Mouse (Mus musculus) stomach, adult 2 months (tissue): ENCODE data around the gene Osbp2. TPM values are rescaled to one million over a fixed set of nuclear protein-coding genes. Genes with fewer than 3 reads are reported as not detected.

Source experiments
- polyA plus RNA-seq: library from polyadenylated mRNA; depleted of rRNA; stranded (reverse); fragments of >200 nt; gene quantifications from 2 replicates; pipeline ENCODE4 v1.2.3, GENCODE M21; 2012; rRNA removed

Gene Osbp2
- 0.37 and 0.44 TPM in 2 replicates for polyA plus RNA-seq

GRCm38 (mm10) chr11:3863454-3864112 is at the start of gene Osbp2:
Gene Osbp2 (minus strand): TSS chr11:3863903.

DNA sequence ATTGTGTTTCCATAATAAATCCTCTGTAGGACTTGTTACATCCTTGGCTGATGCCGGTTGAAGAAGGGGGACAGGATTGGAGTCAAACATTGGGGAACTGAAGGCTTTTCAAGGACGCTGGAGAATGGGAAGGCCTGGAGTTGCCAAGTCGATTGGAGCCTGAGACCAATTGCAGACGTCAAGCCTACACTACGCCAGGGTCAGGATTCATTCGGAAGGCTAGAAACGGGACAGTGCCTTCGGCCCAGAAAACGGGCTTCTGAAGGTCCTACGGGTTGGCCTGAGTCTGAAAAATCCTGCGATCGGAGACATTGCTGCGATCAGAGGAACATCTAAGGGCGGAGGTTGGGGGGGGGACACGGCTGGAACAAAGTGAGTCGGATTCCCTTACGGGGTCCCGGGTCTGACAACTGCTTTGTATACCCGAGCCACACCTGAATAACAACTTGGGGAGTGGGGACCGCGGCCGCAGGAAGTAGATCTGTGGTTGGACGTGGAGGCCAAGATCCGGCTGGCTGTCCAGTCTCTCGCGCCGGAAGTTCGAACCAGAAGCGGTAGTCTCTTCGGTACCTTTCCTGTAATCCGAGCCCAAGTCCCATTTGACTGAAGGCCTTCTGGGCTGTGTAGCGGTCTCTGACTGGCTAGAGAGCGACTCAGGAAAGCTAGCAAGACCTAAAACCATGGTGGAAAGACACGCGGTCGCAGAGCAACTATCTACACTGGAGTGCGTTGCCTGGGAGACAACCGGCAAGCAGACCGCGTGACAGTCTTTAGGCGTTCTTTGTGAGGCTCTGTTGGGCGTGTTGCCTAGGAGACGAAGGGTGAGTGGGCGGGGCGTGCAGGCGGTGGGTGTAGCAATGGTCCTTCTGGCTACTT is 30.9 kb upstream of the Osbp2 start, which contains the start of the genes 4921536K21Rik and Dusp18:
Gene 4921536K21Rik (minus strand): TSS at position 693 of the 876 bp plus-strand sequence.
Gene Dusp18 (plus strand): TSS at position 835 of the 876 bp plus-strand sequence.

Other genes starting within 250 kb of the Osbp2 start
- 1.5 and 2.7 TPM in 2 replicates for gene Morc2a, start 214.7 kb downstream of the Osbp2 start, polyA plus RNA-seq
- gene 4921536K21Rik, start 31.2 kb upstream of the Osbp2 start, polyA plus RNA-seq = 0.04 and 0.10 TPM in 2 replicates
- gene Dusp18, start 31.3 kb upstream of the Osbp2 start, polyA plus RNA-seq = 1.9 and 2.2 TPM in 2 replicates
- gene Slc35e4, start 50.8 kb upstream of the Osbp2 start, polyA plus RNA-seq = 8.5 and 12.9 TPM in 2 replicates
- 50.1 and 51.5 TPM in 2 replicates for gene Tcn2, start 68.3 kb upstream of the Osbp2 start, polyA plus RNA-seq
- gene Pes1, start 100.1 kb upstream of the Osbp2 start, polyA plus RNA-seq = 14.7 and 20.1 TPM in 2 replicates
- 0.06 TPM in 1 of 2 replicates, not detected in the other for gene 4930556J24Rik, start 112.9 kb upstream of the Osbp2 start, polyA plus RNA-seq
- 206 and 249 TPM in 2 replicates for gene Gal3st1, start 119.7 kb upstream of the Osbp2 start, polyA plus RNA-seq
- 5.1 and 5.4 TPM in 2 replicates for gene Sec14l4, start 167.6 kb upstream of the Osbp2 start, polyA plus RNA-seq
- not detected in 2 replicates for gene Sec14l3, start 200.9 kb upstream of the Osbp2 start, polyA plus RNA-seq
- 22.0 and 31.2 TPM in 2 replicates for gene Mtfp1, start 231.5 kb upstream of the Osbp2 start, polyA plus RNA-seq